Mouse (Mus musculus) midbrain, postnatal 0 days (tissue): ENCODE measurements around the gene Ankib1. TPM values are rescaled to one million over a fixed set of nuclear protein-coding genes. Genes with fewer than 3 reads are reported as not detected.
A peak's percentile ranks its signal among the peaks of the same experiment; 100 is the strongest.

Source experiments
- ATAC-seq: fragments of 200-750 bp; cut with Nextera tagmentation; 2 replicates; pipeline ENCODE4 v1.8.0; 2017; ENCODE audit warnings: moderate number of reproducible peaks, mild to moderate bottlenecking, moderate TSS enrichment, moderate library complexity; ENCODE audit not compliant: low FRiP score
- DNase-seq: peaks from one replicate; pipeline ENCODE4 v3.0.0-alpha.2; 2015; ENCODE audit warnings: low spot score
- H3K27ac ChIP-seq: fragments of 300-500 bp; sonication (generic); 2 replicates; pipeline ENCODE4 v1.5.1; 2014; ENCODE audit warnings: low read depth, mild to moderate bottlenecking, low read length, mixed read lengths
- H3K27me3 ChIP-seq: fragments of 300-500 bp; sonication (generic); 2 replicates; pipeline ENCODE4 v1.6.1; 2014; ENCODE audit warnings: low read length, control low read depth, mixed read lengths; ENCODE audit not compliant: insufficient read depth
- H3K36me3 ChIP-seq: fragments of 300-500 bp; sonication (generic); 2 replicates; pipeline ENCODE4 v1.6.1; 2014; ENCODE audit warnings: low read length, control low read depth, mixed read lengths; ENCODE audit not compliant: insufficient read depth
- H3K4me1 ChIP-seq: fragments of 300-500 bp; sonication (generic); 2 replicates; pipeline ENCODE4 v1.6.1; 2014; ENCODE audit warnings: mild to moderate bottlenecking, control low read depth, antibody characterized with exemption, low read length, mixed read lengths; ENCODE audit not compliant: insufficient read depth
- H3K4me2 ChIP-seq: fragments of 300-500 bp; sonication (generic); 2 replicates; pipeline ENCODE4 v1.6.1; 2014; ENCODE audit warnings: low read depth, mild to moderate bottlenecking, low read length, mixed read lengths; ENCODE audit not compliant: poor library complexity, severe bottlenecking
- H3K4me3 ChIP-seq: fragments of 300-500 bp; sonication (generic); 2 replicates; pipeline ENCODE4 v1.5.1; 2014; ENCODE audit warnings: low read depth, mild to moderate bottlenecking, low read length, moderate library complexity
- H3K9ac ChIP-seq: fragments of 300-500 bp; sonication (generic); replicated peaks from 2 replicates; pipeline ENCODE4 v1.6.1; 2014; ENCODE audit warnings: mild to moderate bottlenecking, low read length, moderate library complexity, mixed read lengths; ENCODE audit not compliant: poor library complexity, severe bottlenecking
- H3K9me3 ChIP-seq: fragments of 300-500 bp; sonication (generic); 2 replicates; pipeline ENCODE4 v1.6.1; 2016; ENCODE audit warnings: low read length, control low read depth
- CTCF ChIP-seq: IDR thresholded peaks from 2 replicates; pipeline ENCODE4 v1.5.1; 2016; ENCODE audit warnings: antibody characterized with exemption, mild to moderate bottlenecking
- WGBS: fragments of 180-500 bp; shearing (Covaris S2); extraction: QIAGEN DNeasy Blood & Tissue Kit; methylation state at CpG from one replicate; pipeline ENCODE4 v1.1.7; 2014; 5-methylcytosine and 5-hydroxymethylcytosine counted together
- polyA plus RNA-seq: library from polyadenylated mRNA; unstranded; fragments of >200 nt; fragmentation: Nextera tagmentation; extraction: Ambion mirVana; gene quantifications from 2 replicates; pipeline ENCODE4 v1.2.1, GENCODE M21; 2015
- total RNA-seq: library from RNA; depleted of rRNA; stranded (reverse); fragments of >200 nt; gene quantifications from 2 replicates; pipeline ENCODE4 v1.2.3, GENCODE M21; 2014

Ankib1 gene
- total and polyA plus RNA-seq, 2 experiments from 2014 or later = 16.0 to 56.9 TPM

GRCm38 (mm10) chr5:3728820-3729219 is 73.9 kb downstream of the Ankib1 start:
- no peak for TF ChIP-seq CTCF
- H3K4me3 ChIP-seq = no peak overlapping the region
- H3K27ac ChIP-seq = no peak overlapping the region
- peaks cover 10% of the 10 kb centered on the region; the same call in 1 of the 2 replicates for H3K36me3 ChIP-seq
- no peaks in the 10 kb centered on the region for H3K4me1 ChIP-seq
- H3K27me3 ChIP-seq = no peaks in the 10 kb centered on the region
- WGBS = 82% methylated on average over 5 of the region's 5 CpGs
- H3K4me2 ChIP-seq = no peak overlapping the region
- ATAC-seq (no peak), DNase-seq (peak; percentile 3)
- no peaks in the 10 kb centered on the region for H3K9me3 ChIP-seq
- H3K9ac ChIP-seq = no peak overlapping the region

DNA sequence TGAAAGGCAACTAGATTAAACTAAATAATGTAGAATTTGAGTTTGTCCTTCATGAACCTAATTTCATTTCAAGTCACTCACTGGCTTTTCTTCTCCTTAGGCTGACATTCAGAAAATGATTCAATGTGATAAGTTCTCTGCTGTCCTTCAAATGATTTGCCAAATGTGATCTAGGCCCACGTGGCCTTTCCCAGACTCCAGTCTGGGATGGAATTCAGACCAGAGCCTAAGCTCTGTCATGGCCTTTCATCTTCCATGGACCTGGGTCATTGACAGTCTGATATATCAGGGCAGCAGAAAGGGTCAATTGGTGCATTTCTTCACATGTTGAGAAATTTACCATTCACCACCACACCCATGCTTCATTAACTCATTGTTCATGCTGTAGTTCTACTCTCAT is 77.2 kb downstream of the Ankib1 start:
- H3K4me3 ChIP-seq = no peak overlapping the region
- no peaks in the 10 kb centered on the region for H3K9me3 ChIP-seq
- no peak for TF ChIP-seq CTCF
- no peak overlapping the region for H3K4me2 ChIP-seq
- H3K4me1 ChIP-seq = no peaks in the 10 kb centered on the region
- no peak overlapping the region for H3K27ac ChIP-seq
- H3K36me3 ChIP-seq = peaks cover 14% of the 10 kb centered on the region
- H3K9ac ChIP-seq = no peak overlapping the region
- WGBS = 81% methylated on average over 1 of the region's 1 CpGs
- DNase-seq (no peak), ATAC-seq (no peak)
- H3K27me3 ChIP-seq = no peaks in the 10 kb centered on the region

DNA sequence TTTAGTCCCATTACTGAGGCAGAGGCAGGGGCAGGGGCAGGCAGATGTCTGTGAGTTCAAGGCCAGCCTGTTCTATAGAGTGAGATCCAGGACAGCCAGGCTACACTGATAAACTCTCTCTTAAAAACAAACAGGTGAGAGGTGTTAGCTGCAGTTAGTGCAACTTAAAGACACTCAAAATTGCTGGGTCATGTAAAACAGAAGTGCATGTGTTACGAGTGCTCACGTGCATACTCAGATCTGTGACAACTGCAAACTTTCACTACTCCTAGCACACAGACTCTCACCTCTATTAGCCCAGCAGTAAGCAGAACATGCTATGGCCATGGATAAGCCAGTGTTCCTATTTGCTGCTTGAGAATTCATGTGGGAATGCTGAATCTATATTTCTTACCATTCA is 79.3 kb downstream of the Ankib1 start:
- Histone ChIP-seq H3K27ac (no peak overlapping the region), H3K27me3 (no peaks in the 10 kb centered on the region), H3K9ac (no peak overlapping the region), H3K4me2 (no peak overlapping the region), H3K36me3 (peaks cover 25% of the 10 kb centered on the region), H3K4me1 (no peaks in the 10 kb centered on the region), H3K9me3 (no peaks in the 10 kb centered on the region), H3K4me3 (no peak overlapping the region)
- ATAC-seq (no peak), DNase-seq (no peak)
- TF ChIP-seq CTCF = no peak
- 100% methylated on average over 2 of the region's 2 CpGs for WGBS

- Histone ChIP-seq H3K27ac (no peak overlapping the region), H3K9me3 (no peaks in the 10 kb centered on the region), H3K9ac (no peak overlapping the region), H3K4me1 (no peaks in the 10 kb centered on the region), H3K36me3 (peaks cover 25% of the 10 kb centered on the region), H3K4me3 (no peak overlapping the region), H3K27me3 (no peaks in the 10 kb centered on the region), H3K4me2 (no peak overlapping the region)
- 96% methylated on average over 2 of the region's 2 CpGs for WGBS
- DNase-seq (no peak), ATAC-seq (no peak)
- TF ChIP-seq CTCF = no peak
These were observed 79.9 kb downstream of the Ankib1 start for GRCm38 (mm10) chr5:3722873-3723272.

GRCm38 (mm10) chr5:3719371-3719770 is 83.4 kb downstream of the Ankib1 start:
- ATAC-seq (no peak), DNase-seq (no peak)
- Histone ChIP-seq H3K4me2 (no peak overlapping the region), H3K9me3 (no peaks in the 10 kb centered on the region), H3K4me1 (no peaks in the 10 kb centered on the region), H3K9ac (no peak overlapping the region), H3K27ac (no peak overlapping the region), H3K4me3 (no peak overlapping the region), H3K36me3 (peaks cover 28% of the 10 kb centered on the region), H3K27me3 (no peaks in the 10 kb centered on the region)
- 93% methylated on average over 4 of the region's 4 CpGs for WGBS
- no peak for TF ChIP-seq CTCF

GRCm38 (mm10) chr5:3715800-3716199 is 86.9 kb downstream of the Ankib1 start:
- WGBS = 97% methylated on average over 5 of the region's 5 CpGs
- H3K36me3 ChIP-seq = peaks cover 24% of the 10 kb centered on the region
- H3K27me3 ChIP-seq = no peaks in the 10 kb centered on the region
- ATAC-seq = no peak
- H3K4me3 ChIP-seq = no peak overlapping the region
- no peaks in the 10 kb centered on the region for H3K9me3 ChIP-seq
- no peak overlapping the region for H3K27ac ChIP-seq
- H3K4me2 ChIP-seq = no peak overlapping the region
- no peak for TF ChIP-seq CTCF
- DNase-seq = no peak
- no peaks in the 10 kb centered on the region for H3K4me1 ChIP-seq
- no peak overlapping the region for H3K9ac ChIP-seq

- ATAC-seq (no peak), DNase-seq (no peak)
- H3K9ac ChIP-seq = no peak overlapping the region
- TF ChIP-seq CTCF = no peak
- no peak overlapping the region for H3K27ac ChIP-seq
- H3K9me3 ChIP-seq = no peaks in the 10 kb centered on the region
- 81% methylated on average over 4 of the region's 4 CpGs for WGBS
- H3K4me2 ChIP-seq = no peak overlapping the region
- H3K27me3 ChIP-seq = no peaks in the 10 kb centered on the region
- no peak overlapping the region for H3K4me3 ChIP-seq
- H3K36me3 ChIP-seq = peaks cover 26% of the 10 kb centered on the region
- no peaks in the 10 kb centered on the region for H3K4me1 ChIP-seq
These were observed 100.5 kb downstream of the Ankib1 start for GRCm38 (mm10) chr5:3702180-3702579.
